Mouse (Mus musculus) embryonic fibroblast, embryonic 13.5 days (primary cell): ENCODE results near the gene Pigo.

ENCODE experiments used
- CTCF ChIP-seq: IDR thresholded peaks from 2 replicates; pipeline ENCODE4 v1.5.1; 2011; ENCODE audit warnings: mild to moderate bottlenecking, control low read depth, low read length, moderate library complexity, borderline replicate concordance; ENCODE audit not compliant: insufficient read depth
- POLR2A ChIP-seq: IDR thresholded peaks from 2 replicates; pipeline ENCODE4 v1.6.1; 2011; ENCODE audit warnings: low read depth, mild to moderate bottlenecking, control low read depth, low read length, moderate library complexity

DNA sequence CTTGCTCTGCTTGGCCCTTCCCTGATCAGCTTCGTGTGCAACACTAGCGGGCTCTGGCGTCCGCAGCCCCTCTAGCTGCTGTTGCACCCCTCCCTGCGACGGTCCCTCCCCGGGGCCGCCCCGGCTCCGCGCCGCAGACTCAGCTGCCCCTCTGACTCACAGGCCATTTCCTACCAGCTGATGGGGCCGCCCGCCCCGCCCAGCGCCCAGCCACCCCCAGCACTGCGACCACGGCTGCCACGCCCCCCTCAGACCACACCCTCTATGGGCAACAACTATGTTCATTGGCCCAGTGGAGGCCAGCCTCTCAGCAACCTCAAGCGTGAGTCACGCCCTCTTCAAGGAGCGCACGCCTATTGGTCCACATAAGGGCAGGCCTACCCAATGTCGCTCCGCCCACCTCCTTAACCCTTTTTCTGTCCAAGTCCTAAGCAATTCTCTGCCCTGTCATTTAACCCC, 14.5 kb upstream of the Pigo start:
- TF ChIP-seq CTCF (no peak), POLR2A (peak; percentile 96)
